Mouse (Mus musculus) cerebellum, adult 11 months (tissue): ENCODE measurements at regions not wholly inside any gene's neighbourhood (a gene's known extent, or its start where the extent isn't known, plus 50 kb on each side); places are given as distances from the start of the nearest gene placed in this dataset.
"Not testable (repeated sequence)": the region's sequence is repeated elsewhere in the genome, so short reads cannot be mapped to it uniquely, and the experiment has no call there.

Experiments
- DNase-seq: peaks from one replicate; pipeline ENCODE4 v3.0.0; 2022

- DNase-seq = no peak
These were observed 70.7 kb downstream of the Sult3a2 start for GRCm38 (mm10) chr10:33715701-33716250.

- DNase-seq = not testable (repeated sequence)
These were observed 77.8 kb downstream of the Sult3a2 start for GRCm38 (mm10) chr10:33708656-33709055.

- DNase-seq = not testable (repeated sequence)
These were observed 79.7 kb upstream of the Clvs2 start for GRCm38 (mm10) chr10:33704245-33704644.

- DNase-seq = peak; percentile 7
These were observed 78.9 kb upstream of the Clvs2 start for GRCm38 (mm10) chr10:33703420-33703819.
